ENCODE assay signal across 20 mouse cellular contexts in the genomic region with DNA sequence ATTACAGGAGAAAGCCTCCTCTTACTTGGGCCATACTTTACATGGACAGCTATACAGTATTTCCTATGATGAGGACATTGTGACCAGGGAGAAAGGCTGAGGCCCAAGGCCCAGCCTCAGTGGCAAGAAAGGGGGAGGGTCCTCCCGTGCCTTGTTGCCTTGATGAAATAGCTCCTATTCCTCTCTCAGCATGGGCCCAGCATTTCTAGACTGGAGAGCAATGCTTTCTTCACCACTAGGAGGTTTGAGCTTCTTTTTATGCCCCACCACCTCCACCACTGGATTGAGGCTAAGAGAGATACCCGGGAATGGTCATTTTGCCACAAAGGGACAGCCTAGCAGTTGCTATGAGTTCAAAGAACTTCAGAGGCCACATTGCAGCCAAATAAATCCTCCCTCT. TPM values are rescaled to one million over a fixed set of nuclear protein-coding genes. Genes with fewer than 3 reads are reported as not detected.
A peak's percentile ranks its signal among the peaks of the same experiment; 100 is the strongest.
DNase-seq lines count a peak whose midpoint lies in the region; ATAC-seq and TF ChIP-seq lines count a peak whose summit lies in the region.
"Had no signal": no experiment of that assay in that cellular context is flagged by ENCODE, and none has a peak within 500 bp of the region (broad histone marks: within the 10 kb centered on the region; RNA-seq: fewer than 3 reads in every experiment).

No protein-coding gene starts in this region.

- no peak for DNase-seq in hindbrain, embryonic 10.5 days (ENCODE audit: low spot score)
- no peak for DNase-seq in lung, embryonic 14.5 days
- DNase-seq in lung, postnatal 36 days, result no peak
- no peak for DNase-seq in adrenal gland, postnatal 4 days (ENCODE audit: low spot score in 2 of 2)
- no peak for DNase-seq in testis, postnatal 10 days (ENCODE audit: low spot score)
- DNase-seq: cerebellum, postnatal 14 days; heart, postnatal 14 days; kidney, adult 8-10 months; lung, postnatal 10 days had no signal

- H3K4me2 ChIP-seq in hindbrain, embryonic 12.5 days (replicated peaks), result peak overlapping the region; percentile 7; the same call in 1 of the 2 replicates
- H3K4me2 ChIP-seq in lung, embryonic 14.5 days, result peak overlapping the region; percentile 2; the same call in 1 of the 2 replicates
- H3K4me2 ChIP-seq in neural tube, embryonic 13.5 days, result peak overlapping the region; percentile 96
- no peak overlapping the region for H3K4me2 ChIP-seq in midbrain, embryonic 16.5 days (ENCODE audit: low read length)
- H3K4me2 ChIP-seq: forebrain, embryonic 13.5 days; heart, embryonic 11.5 days; limb, embryonic 12.5 days had no signal

- TF ChIP-seq CTCF in lung, embryonic 14.5 days (IDR thresholded peaks at IDR 0.05; ENCODE audit: low read depth), result peak; percentile 32; the same call in 1 of the 2 replicates

- H3K27me3 ChIP-seq in hindbrain, embryonic 12.5 days, result peaks cover 100% of the 10 kb centered on the region
- H3K27me3 ChIP-seq in hindbrain, embryonic 10.5 days (ENCODE audit: insufficient read depth, poor library complexity, severe bottlenecking), result peaks cover 100% of the 10 kb centered on the region
- H3K27me3 ChIP-seq in lung, embryonic 14.5 days (ENCODE audit: insufficient read depth, low read length), result peaks cover 97% of the 10 kb centered on the region
- H3K27me3 ChIP-seq in neural tube, embryonic 13.5 days, result no peaks in the 10 kb centered on the region
- H3K27me3 ChIP-seq in midbrain, embryonic 16.5 days (ENCODE audit: control insufficient read depth, insufficient read depth, low read depth, low read length), result peaks cover 90% of the 10 kb centered on the region

- H3K9ac ChIP-seq in hindbrain, embryonic 12.5 days, result no peak overlapping the region
- no peak overlapping the region for H3K9ac ChIP-seq in lung, embryonic 14.5 days
- H3K9ac ChIP-seq in neural tube, embryonic 13.5 days, result peak overlapping the region; percentile 100
- H3K9ac ChIP-seq in midbrain, embryonic 16.5 days (ENCODE audit: low read depth, low read length), result no peak overlapping the region
- H3K9ac ChIP-seq: forebrain, embryonic 13.5 days; limb, embryonic 12.5 days; liver, embryonic 14.5 days had no signal

- WGBS in hindbrain, embryonic 12.5 days, result 5% methylated on average over 2 of the region's 2 CpGs
- 1% methylated on average over 2 of the region's 2 CpGs for WGBS in hindbrain, embryonic 10.5 days
- 32% methylated on average over 2 of the region's 2 CpGs for WGBS in lung, embryonic 14.5 days
- WGBS in neural tube, embryonic 13.5 days, result 11% methylated on average over 2 of the region's 2 CpGs
- 0% methylated on average over 2 of the region's 2 CpGs for WGBS in midbrain, embryonic 16.5 days

- H3K4me1 ChIP-seq in hindbrain, embryonic 12.5 days, result peaks cover 3% of the 10 kb centered on the region; the same call in 1 of the 2 replicates
- H3K4me1 ChIP-seq in hindbrain, embryonic 10.5 days (replicated peaks), result peaks cover 12% of the 10 kb centered on the region; the same call in 1 of the 2 replicates
- 0 out of 2 replicates have a peak, but pooled peaks cover 4% of the 10 kb centered on the region for H3K4me1 ChIP-seq in lung, embryonic 14.5 days (ENCODE audit: insufficient read depth)
- peaks cover 51% of the 10 kb centered on the region for H3K4me1 ChIP-seq in neural tube, embryonic 13.5 days (replicated peaks)
- no peaks in the 10 kb centered on the region for H3K4me1 ChIP-seq in midbrain, embryonic 16.5 days (ENCODE audit: control insufficient read depth, insufficient read depth, low read length)
- H3K4me1 ChIP-seq: forebrain, embryonic 13.5 days had no signal

- no peaks in the 10 kb centered on the region for H3K36me3 ChIP-seq in hindbrain, embryonic 12.5 days
- H3K36me3 ChIP-seq in hindbrain, embryonic 10.5 days, result no peaks in the 10 kb centered on the region
- no peaks in the 10 kb centered on the region for H3K36me3 ChIP-seq in lung, embryonic 14.5 days (ENCODE audit: insufficient read depth)
- peaks cover 16% of the 10 kb centered on the region for H3K36me3 ChIP-seq in neural tube, embryonic 13.5 days
- H3K36me3 ChIP-seq in midbrain, embryonic 16.5 days (ENCODE audit: control insufficient read depth, insufficient read depth, low read length), result no peaks in the 10 kb centered on the region
- H3K36me3 ChIP-seq: limb, embryonic 12.5 days had no signal

- no peak overlapping the region for H3K4me3 ChIP-seq in hindbrain, embryonic 12.5 days
- no peak overlapping the region for H3K4me3 ChIP-seq in hindbrain, embryonic 10.5 days
- no peak overlapping the region for H3K4me3 ChIP-seq in lung, embryonic 14.5 days (ENCODE audit: low read depth, low read length)
- peak overlapping the region; percentile 99 for H3K4me3 ChIP-seq in neural tube, embryonic 13.5 days
- H3K4me3 ChIP-seq in midbrain, embryonic 16.5 days (ENCODE audit: low read depth, low read length), result no peak overlapping the region
- H3K4me3 ChIP-seq: forebrain, embryonic 13.5 days; limb, embryonic 12.5 days had no signal

- H3K9me3 ChIP-seq in hindbrain, embryonic 12.5 days (replicated peaks), result no peaks in the 10 kb centered on the region
- H3K9me3 ChIP-seq in hindbrain, embryonic 10.5 days, result no peaks in the 10 kb centered on the region
- no peaks in the 10 kb centered on the region for H3K9me3 ChIP-seq in lung, embryonic 14.5 days (ENCODE audit: low read depth, low read length)
- H3K9me3 ChIP-seq in neural tube, embryonic 13.5 days, result no peaks in the 10 kb centered on the region
- no peaks in the 10 kb centered on the region for H3K9me3 ChIP-seq in midbrain, embryonic 16.5 days (replicated peaks; ENCODE audit: control insufficient read depth, low read length, poor library complexity, severe bottlenecking)
- H3K9me3 ChIP-seq: forebrain, embryonic 13.5 days; limb, embryonic 12.5 days had no signal

- ATAC-seq in hindbrain, embryonic 12.5 days (ENCODE audit: low FRiP score), result no peak
- ATAC-seq in lung, embryonic 14.5 days (ENCODE audit: insufficient read depth), result no peak
- ATAC-seq in neural tube, embryonic 13.5 days (ENCODE audit: low read depth), result no peak
- ATAC-seq in midbrain, embryonic 16.5 days, result no peak
- ATAC-seq: forebrain, embryonic 13.5 days had no signal

- H3K27ac ChIP-seq in hindbrain, embryonic 12.5 days, result no peak overlapping the region
- no peak overlapping the region for H3K27ac ChIP-seq in hindbrain, embryonic 10.5 days
- H3K27ac ChIP-seq in lung, embryonic 14.5 days (ENCODE audit: low read depth), result no peak overlapping the region
- H3K27ac ChIP-seq in neural tube, embryonic 13.5 days (replicated peaks), result peak overlapping the region; percentile 100
- H3K27ac ChIP-seq in midbrain, embryonic 16.5 days (ENCODE audit: low read length), result no peak overlapping the region
- H3K27ac ChIP-seq: forebrain, embryonic 13.5 days; limb, embryonic 12.5 days; liver, embryonic 14.5 days had no signal

RNA-seq across cellular contexts. Expression of gene Hoxb6, which starts 4.7 kb away (rescaled TPM):
- 60.0 and 64.5 TPM in 2 replicates for polyA plus RNA-seq in hindbrain, embryonic 12.5 days (2016; fragmentation: Nextera tagmentation; extraction: Ambion mirVana)
- 0.31 TPM in 1 of 2 replicates, not detected in the other for polyA plus RNA-seq in hindbrain, embryonic 10.5 days (2016; fragmentation: Nextera tagmentation; extraction: Ambion mirVana)
- 19.7 and 24.4 TPM in 2 replicates for polyA plus RNA-seq in lung, embryonic 14.5 days (2014; fragmentation: Nextera tagmentation; extraction: Ambion mirVana)
- polyA plus RNA-seq in neural tube, embryonic 13.5 days (2015; fragmentation: Nextera tagmentation; extraction: Ambion mirVana), result 171 and 174 TPM in 2 replicates
- not detected in 2 replicates for polyA plus RNA-seq in midbrain, embryonic 16.5 days (2015; fragmentation: Nextera tagmentation; extraction: Ambion mirVana)
- total RNA-seq in adrenal gland, postnatal 4 days (2021), result 10 to 100 TPM; 43.6 to 47.9 TPM
- total RNA-seq: heart, postnatal 14 days; left cerebral cortex, adult 8-10 months; megakaryocyte-erythroid progenitor cell, adult 5-6 weeks; MEL had no signal
- polyA plus RNA-seq: forebrain, embryonic 13.5 days had no signal

RNA-seq across cellular contexts. Expression of gene Hoxb5, which starts 6.1 kb away (rescaled TPM):
- 74.3 and 126 TPM in 2 replicates for polyA plus RNA-seq in hindbrain, embryonic 12.5 days (2016; fragmentation: Nextera tagmentation; extraction: Ambion mirVana)
- 0.14 and 6.3 TPM in 2 replicates for polyA plus RNA-seq in hindbrain, embryonic 10.5 days (2016; fragmentation: Nextera tagmentation; extraction: Ambion mirVana)
- polyA plus RNA-seq in lung, embryonic 14.5 days (2014; fragmentation: Nextera tagmentation; extraction: Ambion mirVana), result 65.9 and 76.1 TPM in 2 replicates
- polyA plus RNA-seq in neural tube, embryonic 13.5 days (2015; fragmentation: Nextera tagmentation; extraction: Ambion mirVana), result 67.1 and 88.3 TPM in 2 replicates
- 0.14 TPM in 1 of 2 replicates, not detected in the other for polyA plus RNA-seq in midbrain, embryonic 16.5 days (2015; fragmentation: Nextera tagmentation; extraction: Ambion mirVana)
- 10 to 100 TPM; 26.5 to 27.8 TPM for total RNA-seq in adrenal gland, postnatal 4 days (2021)
- total RNA-seq: left cerebral cortex, adult 8-10 months; megakaryocyte-erythroid progenitor cell, adult 5-6 weeks; MEL had no signal
- polyA plus RNA-seq: forebrain, embryonic 13.5 days had no signal

RNA-seq across cellular contexts. Expression of gene Hoxb7, which starts 10.6 kb away (rescaled TPM):
- 9.6 and 11.0 TPM in 2 replicates for polyA plus RNA-seq in hindbrain, embryonic 12.5 days (2016; fragmentation: Nextera tagmentation; extraction: Ambion mirVana)
- polyA plus RNA-seq in hindbrain, embryonic 10.5 days (2016; fragmentation: Nextera tagmentation; extraction: Ambion mirVana), result not detected in 2 replicates
- 2.1 and 3.5 TPM in 2 replicates for polyA plus RNA-seq in lung, embryonic 14.5 days (2014; fragmentation: Nextera tagmentation; extraction: Ambion mirVana)
- 124 and 125 TPM in 2 replicates for polyA plus RNA-seq in neural tube, embryonic 13.5 days (2015; fragmentation: Nextera tagmentation; extraction: Ambion mirVana)
- not detected in 2 replicates for polyA plus RNA-seq in midbrain, embryonic 16.5 days (2015; fragmentation: Nextera tagmentation; extraction: Ambion mirVana)
- 10 to 100 TPM; 39.4 to 49.8 TPM for total RNA-seq in adrenal gland, postnatal 4 days (2021)
- total RNA-seq: heart, postnatal 14 days; left cerebral cortex, adult 8-10 months; megakaryocyte-erythroid progenitor cell, adult 5-6 weeks; MEL had no signal
- polyA plus RNA-seq: forebrain, embryonic 13.5 days; thymus, postnatal 0 days had no signal

RNA-seq across cellular contexts. Expression of gene Hoxb8, which starts 15.3 kb away (rescaled TPM):
- 4.4 and 8.1 TPM in 2 replicates for polyA plus RNA-seq in hindbrain, embryonic 12.5 days (2016; fragmentation: Nextera tagmentation; extraction: Ambion mirVana)
- 0.08 TPM in 1 of 2 replicates, not detected in the other for polyA plus RNA-seq in hindbrain, embryonic 10.5 days (2016; fragmentation: Nextera tagmentation; extraction: Ambion mirVana)
- 0.99 and 1.4 TPM in 2 replicates for polyA plus RNA-seq in lung, embryonic 14.5 days (2014; fragmentation: Nextera tagmentation; extraction: Ambion mirVana)
- 81.7 and 114 TPM in 2 replicates for polyA plus RNA-seq in neural tube, embryonic 13.5 days (2015; fragmentation: Nextera tagmentation; extraction: Ambion mirVana)
- polyA plus RNA-seq in midbrain, embryonic 16.5 days (2015; fragmentation: Nextera tagmentation; extraction: Ambion mirVana), result not detected in 2 replicates
- total RNA-seq in adrenal gland, postnatal 4 days (2021), result 10 to 100 TPM; 58.4 to 61.2 TPM
- total RNA-seq: heart, postnatal 14 days; left cerebral cortex, adult 8-10 months; megakaryocyte-erythroid progenitor cell, adult 5-6 weeks; MEL had no signal
- polyA plus RNA-seq: forebrain, embryonic 13.5 days; thymus, postnatal 0 days had no signal

RNA-seq across cellular contexts. Expression of gene Hoxb4, which starts 21.1 kb away (rescaled TPM):
- polyA plus RNA-seq in hindbrain, embryonic 12.5 days (2016; fragmentation: Nextera tagmentation; extraction: Ambion mirVana), result 7.7 and 8.1 TPM in 2 replicates
- 0.47 and 3.1 TPM in 2 replicates for polyA plus RNA-seq in hindbrain, embryonic 10.5 days (2016; fragmentation: Nextera tagmentation; extraction: Ambion mirVana)
- 3.8 and 3.9 TPM in 2 replicates for polyA plus RNA-seq in lung, embryonic 14.5 days (2014; fragmentation: Nextera tagmentation; extraction: Ambion mirVana)
- polyA plus RNA-seq in neural tube, embryonic 13.5 days (2015; fragmentation: Nextera tagmentation; extraction: Ambion mirVana), result 7.5 and 8.7 TPM in 2 replicates
- polyA plus RNA-seq in midbrain, embryonic 16.5 days (2015; fragmentation: Nextera tagmentation; extraction: Ambion mirVana), result not detected in 2 replicates
- total RNA-seq in adrenal gland, postnatal 4 days (2021), result 10 to 100 TPM; 19.8 to 22.0 TPM
- total RNA-seq: MEL had no signal
- polyA plus RNA-seq: forebrain, embryonic 13.5 days had no signal

Comparison
In these comparisons a context has a peak if more than half of its experiments do, and no peak if none do; other contexts are left out.
1. RNA of gene Hoxb6, which starts 4.7 kb away (polyA plus RNA-seq): 171 to 174 TPM in neural tube, embryonic 13.5 days, 60.0 to 64.5 TPM in hindbrain, embryonic 12.5 days and 19.7 to 24.4 TPM in lung, embryonic 14.5 days; 0.31 TPM in hindbrain, embryonic 10.5 days and not detected in midbrain, embryonic 16.5 days; every median in the first group is over 10 times any median in the second.
2. RNA of gene Hoxb7, which starts 10.6 kb away (polyA plus RNA-seq): 124 to 125 TPM in neural tube, embryonic 13.5 days; 9.6 to 11.0 TPM in hindbrain, embryonic 12.5 days, 2.1 to 3.5 TPM in lung, embryonic 14.5 days, not detected in hindbrain, embryonic 10.5 days and not detected in midbrain, embryonic 16.5 days; every median in the first group is over 10 times any median in the second.